Mouse (Mus musculus) testis, adult 2 months (tissue): Measurements from ENCODE around the gene Il4i1.

Experiments
- CTCF ChIP-seq: fragments of 200-500 bp; IDR thresholded peaks from 2 replicates; pipeline ENCODE4 v1.5.1; 2012; ENCODE audit warnings: low read depth, mild to moderate bottlenecking, inconsistent platforms, low read length, moderate library complexity; ENCODE audit not compliant: control insufficient read depth, insufficient read depth, insufficient replicate concordance
- POLR2A ChIP-seq: fragments of 200-500 bp; IDR thresholded peaks from 2 replicates; pipeline ENCODE4 v1.6.1; 2012; ENCODE audit warnings: low read depth, mild to moderate bottlenecking, inconsistent platforms, low read length, moderate library complexity; ENCODE audit not compliant: control insufficient read depth

DNA sequence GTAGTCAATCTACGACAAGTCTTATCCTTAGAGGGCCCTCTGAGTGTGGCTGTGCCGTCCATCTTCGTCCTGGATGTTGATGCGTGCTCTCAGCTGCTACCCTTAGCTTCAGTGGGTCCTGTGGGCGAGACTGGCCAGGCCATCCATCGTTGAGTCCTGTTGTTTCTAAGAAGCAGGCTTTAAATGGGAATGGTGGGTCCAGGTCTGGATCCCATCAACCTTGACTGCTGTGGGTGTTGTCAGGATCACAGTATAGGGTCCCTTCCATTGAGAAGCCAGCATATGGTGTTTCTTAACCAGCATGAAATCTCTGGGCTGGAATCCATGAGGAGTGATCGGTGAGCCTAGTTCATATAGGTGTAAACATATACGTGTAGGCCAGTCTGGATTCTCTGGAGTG, 36.1 kb upstream of the Il4i1 start:
- TF ChIP-seq CTCF (no peak), POLR2A (no peak)
